Mouse (Mus musculus) left cerebral cortex, postnatal 14 days (tissue): ENCODE data around the gene Spag5. TPM values are rescaled to one million over a fixed set of nuclear protein-coding genes. Genes with fewer than 3 reads are reported as not detected.

ENCODE experiments used
- total RNA-seq, 2 experiments: library from RNA; stranded (reverse); gene quantifications; 2 replicates each; pipeline ENCODE4 v1.2.3; 2021

The Spag5 gene
- total RNA-seq, 2 experiments from 2014 or later: 5.0 to 8.4 TPM

Other genes starting within 250 kb of the Spag5 start
- 10 to 100 TPM; 18.9 to 19.5 TPM for gene Eral1, start 221.1 kb upstream of the Spag5 start, total RNA-seq
- 10 to 100 TPM; 28.8 to 29.9 TPM for gene Fam222b, start 206.9 kb upstream of the Spag5 start, total RNA-seq
- gene Traf4, start 135.9 kb upstream of the Spag5 start, total RNA-seq: 10 to 100 TPM; 20.7 to 23.3 TPM
- 1 to 10 TPM; 3.3 to 3.5 TPM for gene Nek8, start 124.9 kb upstream of the Spag5 start, total RNA-seq
- gene Tlcd1, start 124.8 kb upstream of the Spag5 start, total RNA-seq: 10 to 100 TPM; 27.4 to 29.6 TPM
- 100 to 1,000 TPM; 643 to 660 TPM for gene Rpl23a, start 117.9 kb upstream of the Spag5 start, total RNA-seq
- gene Rab34, start 113.1 kb upstream of the Spag5 start, total RNA-seq: 10 to 100 TPM; 32.6 to 34.5 TPM
- gene Proca1, start 108.1 kb upstream of the Spag5 start, total RNA-seq: 1 to 10 TPM; 5.1 to 6.7 TPM
- 10 to 100 TPM; 67.7 to 70.3 TPM for gene Sdf2, start 55.8 kb upstream of the Spag5 start, total RNA-seq
- gene Supt6, start 55.5 kb upstream of the Spag5 start, total RNA-seq: 10 to 100 TPM; 89.6 to 96.1 TPM
- 100 to 1,000 TPM; 171 to 187 TPM for gene 2610507B11Rik, start 39.8 kb upstream of the Spag5 start, total RNA-seq
- 1 to 10 TPM; 6.4 to 9.3 TPM for gene BC030499, start 10.7 kb upstream of the Spag5 start, total RNA-seq
- 100 to 1,000 TPM; 532 to 560 TPM for gene Aldoc, start 21.4 kb downstream of the Spag5 start, total RNA-seq
- gene Pigs, start 26.9 kb downstream of the Spag5 start, total RNA-seq: 10 to 100 TPM; 81.1 to 81.3 TPM
- gene Unc119, start 42.0 kb downstream of the Spag5 start, total RNA-seq: 10 to 100 TPM; 28.2 to 30.6 TPM
- gene Foxn1, start 85.0 kb downstream of the Spag5 start, total RNA-seq: not detected
- gene Slc13a2, start 120.7 kb downstream of the Spag5 start, total RNA-seq: not detected
- 10 to 100 TPM; 10.2 to 10.5 TPM for gene Slc46a1, start 164.2 kb downstream of the Spag5 start, total RNA-seq
- gene Sarm1, start 196.2 kb downstream of the Spag5 start, total RNA-seq: 10 to 100 TPM; 43.5 to 44.2 TPM
- gene Vtn, start 197.6 kb downstream of the Spag5 start, total RNA-seq: 100 to 1,000 TPM in 1 of 2 experiments, 10 to 100 TPM in 1; 90.5 to 105 TPM
- 1 to 10 TPM; 1.2 to 1.3 TPM for gene Sebox, start 201.9 kb downstream of the Spag5 start, total RNA-seq
- gene Tmem199, start 210.6 kb downstream of the Spag5 start, total RNA-seq: 10 to 100 TPM; 37.1 to 44.2 TPM
- gene Poldip2, start 210.7 kb downstream of the Spag5 start, total RNA-seq: 100 to 1,000 TPM; 115 to 119 TPM
- 10 to 100 TPM; 42.8 to 46.0 TPM for gene Tnfaip1, start 234.8 kb downstream of the Spag5 start, total RNA-seq
- 10 to 100 TPM; 83.0 to 87.6 TPM for gene Ift20, start 234.8 kb downstream of the Spag5 start, total RNA-seq
- 10 to 100 TPM; 22.2 to 24.0 TPM for gene Tmem97, start 249.2 kb downstream of the Spag5 start, total RNA-seq